Mouse (Mus musculus) liver, postnatal 0 days (tissue): ENCODE results near the gene Ddx39b.

Experiments used
- CTCF ChIP-seq: sonication (generic); IDR thresholded peaks from 2 replicates; pipeline ENCODE4 v1.5.1; 2016; ENCODE audit warnings: antibody characterized with exemption, low read depth
- EP300 ChIP-seq: IDR thresholded peaks from 2 replicates; pipeline ENCODE4 v1.6.1; 2016; ENCODE audit warnings: antibody characterized with exemption, low read depth, mild to moderate bottlenecking

GRCm38 (mm10) chr17:35225456-35225855 is 16.1 kb upstream of the Ddx39b start:
- TF ChIP-seq CTCF (no peak), EP300 (no peak)
